Mouse (Mus musculus) testis, adult 2 months (tissue): ENCODE results near the gene Xpc. TPM values are rescaled to one million over a fixed set of nuclear protein-coding genes. Genes with fewer than 3 reads are reported as not detected.

Experiments used
- H3K27ac ChIP-seq: fragments of 200-500 bp; 2 replicates; pipeline ENCODE4 v1.5.1; 2012; ENCODE audit warnings: low read depth, low read length; ENCODE audit not compliant: control insufficient read depth, insufficient read depth
- H3K27me3 ChIP-seq: fragments of 200-500 bp; 2 replicates; pipeline ENCODE4 v1.6.1; 2012; ENCODE audit warnings: mild to moderate bottlenecking, low read length, moderate library complexity; ENCODE audit not compliant: control insufficient read depth, insufficient read depth
- H3K36me3 ChIP-seq: fragments of 200-500 bp; 2 replicates; pipeline ENCODE4 v1.6.1; 2012; ENCODE audit warnings: mild to moderate bottlenecking, low read length; ENCODE audit not compliant: control insufficient read depth, insufficient read depth
- H3K4me1 ChIP-seq: fragments of 200-500 bp; 2 replicates; pipeline ENCODE4 v1.6.1; 2012; ENCODE audit warnings: low read length; ENCODE audit not compliant: control insufficient read depth, insufficient read depth
- H3K4me3 ChIP-seq: fragments of 200-500 bp; 2 replicates; pipeline ENCODE4 v1.5.1; 2012; ENCODE audit warnings: low read depth, mild to moderate bottlenecking, low read length, moderate library complexity, mixed read lengths; ENCODE audit not compliant: control insufficient read depth
- CTCF ChIP-seq: fragments of 200-500 bp; IDR thresholded peaks from 2 replicates; pipeline ENCODE4 v1.5.1; 2012; ENCODE audit warnings: low read depth, mild to moderate bottlenecking, inconsistent platforms, low read length, moderate library complexity; ENCODE audit not compliant: control insufficient read depth, insufficient read depth, insufficient replicate concordance
- POLR2A ChIP-seq: fragments of 200-500 bp; IDR thresholded peaks from 2 replicates; pipeline ENCODE4 v1.6.1; 2012; ENCODE audit warnings: low read depth, mild to moderate bottlenecking, inconsistent platforms, low read length, moderate library complexity; ENCODE audit not compliant: control insufficient read depth
- polyA plus RNA-seq: library from polyadenylated mRNA; depleted of rRNA; stranded (reverse); fragments of >200 nt; gene quantifications from 2 replicates; pipeline ENCODE4 v1.2.3, GENCODE M21; 2012

Gene Xpc
- polyA plus RNA-seq, 1 experiment = 3.4 TPM

- Histone ChIP-seq H3K36me3 (no peaks in the 10 kb centered on the region), H3K4me1 (no peaks in the 10 kb centered on the region), H3K4me3 (no peak overlapping the region), H3K27ac (peak overlapping the region; percentile 18), H3K27me3 (no peaks in the 10 kb centered on the region)
- no peak for TF ChIP-seq CTCF
- no peak for TF ChIP-seq POLR2A
Observed at GRCm38 (mm10) chr6:91533771-91534170, 18.1 kb upstream of the Xpc start.

DNA sequence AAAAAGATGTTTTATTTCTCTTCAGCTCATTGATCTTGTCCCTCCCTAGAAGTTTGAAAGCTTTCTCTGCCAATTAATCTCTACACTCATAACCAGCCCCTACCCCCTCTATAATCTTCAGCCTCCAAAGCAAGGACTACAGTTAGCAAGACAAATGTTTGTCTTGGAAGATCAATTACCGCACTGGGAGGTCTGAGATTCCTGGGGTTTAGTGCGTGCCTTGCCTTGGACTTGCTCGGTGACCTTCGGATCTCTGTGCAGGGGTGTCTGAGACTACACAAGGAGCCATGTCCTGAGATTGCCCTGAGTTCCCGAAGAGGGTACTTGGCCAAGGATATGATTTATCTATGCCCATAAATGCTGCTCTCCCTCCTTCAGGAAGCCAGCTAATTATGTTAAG, 17.7 kb upstream of the Xpc start:
- H3K4me1 ChIP-seq = no peaks in the 10 kb centered on the region
- H3K27ac ChIP-seq = peak overlapping the region; percentile 18; the same call in 1 of the 2 replicates
- no peak overlapping the region for H3K4me3 ChIP-seq
- H3K27me3 ChIP-seq = no peaks in the 10 kb centered on the region
- H3K36me3 ChIP-seq = no peaks in the 10 kb centered on the region
- no peak for TF ChIP-seq POLR2A
- TF ChIP-seq CTCF = no peak

- no peak overlapping the region for H3K4me3 ChIP-seq
- H3K4me1 ChIP-seq = no peaks in the 10 kb centered on the region
- peak overlapping the region; percentile 1; the same call in 1 of the 2 replicates for H3K27ac ChIP-seq
- TF ChIP-seq POLR2A (no peak), CTCF (no peak)
- H3K27me3 ChIP-seq = no peaks in the 10 kb centered on the region
- no peaks in the 10 kb centered on the region for H3K36me3 ChIP-seq
Observed at GRCm38 (mm10) chr6:91532661-91533060, 17.0 kb upstream of the Xpc start.

DNA sequence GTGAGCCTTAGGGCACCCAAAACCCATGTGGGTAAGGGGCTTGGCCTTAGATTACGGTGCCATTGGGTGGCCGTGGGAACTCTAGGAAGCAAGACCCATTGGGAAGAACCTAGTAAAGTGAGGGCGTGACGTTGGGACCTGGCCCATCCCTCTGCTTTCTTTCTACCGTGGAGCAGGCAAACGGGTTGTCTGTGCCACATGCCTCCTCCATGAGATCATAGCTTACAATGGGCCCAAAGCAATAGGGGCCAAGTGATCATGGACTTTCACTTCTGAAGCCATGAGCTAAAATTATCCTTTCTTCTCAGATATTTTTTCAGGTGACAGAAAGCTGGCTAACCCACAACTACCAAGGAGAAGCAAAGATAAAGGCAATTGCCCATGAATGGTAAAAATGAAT, 15.6 kb upstream of the Xpc start:
- H3K27ac ChIP-seq = no peak overlapping the region
- no peaks in the 10 kb centered on the region for H3K4me1 ChIP-seq
- H3K36me3 ChIP-seq = no peaks in the 10 kb centered on the region
- no peak overlapping the region for H3K4me3 ChIP-seq
- H3K27me3 ChIP-seq = no peaks in the 10 kb centered on the region
- TF ChIP-seq POLR2A = no peak
- no peak for TF ChIP-seq CTCF

DNA sequence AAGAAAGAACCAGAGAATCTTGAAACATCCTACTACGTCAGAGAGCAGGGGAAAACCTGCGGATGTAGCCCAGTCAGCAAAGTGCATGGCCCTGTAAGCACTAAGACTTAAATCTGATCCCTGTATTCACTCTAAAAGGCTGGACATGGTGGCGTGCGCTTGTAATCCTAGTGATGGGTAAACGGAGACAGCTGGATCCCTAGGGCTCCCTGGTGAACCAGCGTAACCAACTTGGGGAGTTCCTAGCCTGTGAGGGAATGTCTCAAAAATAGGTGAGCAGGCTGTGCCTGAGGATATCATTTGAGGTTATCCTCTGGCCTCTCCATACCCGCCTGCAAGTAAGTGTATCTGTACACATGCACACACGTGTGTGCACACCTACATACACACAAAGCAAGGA, 15.0 kb upstream of the Xpc start:
- H3K27me3 ChIP-seq = no peaks in the 10 kb centered on the region
- no peak overlapping the region for H3K4me3 ChIP-seq
- no peaks in the 10 kb centered on the region for H3K36me3 ChIP-seq
- H3K4me1 ChIP-seq = no peaks in the 10 kb centered on the region
- H3K27ac ChIP-seq = no peak overlapping the region
- TF ChIP-seq POLR2A (no peak), CTCF (no peak)

GRCm38 (mm10) chr6:91528265-91528664, 12.6 kb upstream of the Xpc start:
- Histone ChIP-seq H3K4me1 (no peaks in the 10 kb centered on the region), H3K4me3 (no peak overlapping the region), H3K27me3 (no peaks in the 10 kb centered on the region), H3K36me3 (no peaks in the 10 kb centered on the region), H3K27ac (no peak overlapping the region)
- TF ChIP-seq CTCF = no peak
- no peak for TF ChIP-seq POLR2A

GRCm38 (mm10) chr6:91527227-91527860, 11.7 kb upstream of the Xpc start:
- Histone ChIP-seq H3K4me3 (no peak overlapping the region), H3K36me3 (no peaks in the 10 kb centered on the region), H3K27me3 (no peaks in the 10 kb centered on the region), H3K4me1 (no peaks in the 10 kb centered on the region), H3K27ac (no peak overlapping the region)
- TF ChIP-seq CTCF (no peak), POLR2A (no peak)

GRCm38 (mm10) chr6:91525544-91525943, 9.9 kb upstream of the Xpc start:
- H3K27ac ChIP-seq = no peak overlapping the region
- TF ChIP-seq CTCF = no peak
- TF ChIP-seq POLR2A = no peak
- H3K36me3 ChIP-seq = no peaks in the 10 kb centered on the region
- H3K4me3 ChIP-seq = no peak overlapping the region
- no peaks in the 10 kb centered on the region for H3K27me3 ChIP-seq
- no peaks in the 10 kb centered on the region for H3K4me1 ChIP-seq
